16 mouse cellular contexts compared by ENCODE assay signal in the genomic region with DNA sequence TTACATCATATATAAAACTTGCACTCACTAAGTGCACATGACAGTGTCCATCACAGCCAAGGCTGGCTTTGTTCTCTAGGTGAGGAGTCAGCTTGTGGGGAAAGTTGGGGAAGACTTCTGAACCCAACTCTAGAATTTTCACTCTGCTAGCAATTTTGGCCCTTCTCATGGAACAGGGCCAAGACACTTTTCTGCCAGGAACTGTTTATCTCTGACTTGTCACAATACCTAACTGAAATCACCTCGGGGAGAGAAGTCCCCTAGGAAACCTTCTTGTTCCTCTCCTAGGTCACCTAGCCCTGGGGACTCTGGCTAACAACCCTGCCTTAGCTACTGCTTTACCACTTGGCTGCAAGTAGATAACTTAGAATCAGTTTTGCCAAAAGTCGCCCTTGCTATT. TPM values are rescaled to one million over a fixed set of nuclear protein-coding genes. Genes with fewer than 3 reads are reported as not detected.
DNase-seq lines count a peak whose midpoint lies in the region; ATAC-seq lines count a peak whose summit lies in the region.
"Had no signal": no experiment of that assay in that cellular context is flagged by ENCODE, and none has a peak within 500 bp of the region (broad histone marks: within the 10 kb centered on the region; RNA-seq: fewer than 3 reads in every experiment).

No protein-coding gene starts in this region.

- H3K27me3 ChIP-seq in kidney, embryonic 15.5 days = 0 out of 2 replicates have a peak, but pooled peaks cover 5% of the 10 kb centered on the region
- H3K27me3 ChIP-seq in lung, embryonic 16.5 days (ENCODE audit: control insufficient read depth, insufficient read depth, low read depth, low read length) = no peaks in the 10 kb centered on the region
- H3K27me3 ChIP-seq in heart, embryonic 15.5 days = 0 out of 2 replicates have a peak, but pooled peaks cover 6% of the 10 kb centered on the region
- H3K27me3 ChIP-seq: hindbrain, embryonic 13.5 days; neural tube, embryonic 15.5 days had no signal

- no peak for ATAC-seq in kidney, embryonic 15.5 days (replicated peaks; ENCODE audit: low FRiP score)
- no peak for ATAC-seq in lung, embryonic 16.5 days (ENCODE audit: low read depth)
- ATAC-seq in heart, embryonic 15.5 days (replicated peaks; ENCODE audit: insufficient number of reproducible peaks, insufficient read depth, low FRiP score, low read depth) = no peak
- ATAC-seq in megakaryocyte-erythroid progenitor cell, adult 5-6 weeks (replicated peaks; ENCODE audit: low FRiP score, low TSS enrichment, poor library complexity, severe bottlenecking) = peak; percentile 31
- ATAC-seq: CD4-positive, CD25-positive, alpha-beta regulatory T cell, adult 4 months had no signal

- peak overlapping the region; percentile 45 for H3K27ac ChIP-seq in kidney, embryonic 15.5 days
- H3K27ac ChIP-seq in lung, embryonic 16.5 days (ENCODE audit: low read length) = peak overlapping the region; percentile 2; the same call in 1 of the 2 replicates
- peak overlapping the region; percentile 62 for H3K27ac ChIP-seq in heart, embryonic 15.5 days
- H3K27ac ChIP-seq: hindbrain, embryonic 13.5 days; liver, embryonic 13.5 days; neural tube, embryonic 15.5 days had no signal

- no peaks in the 10 kb centered on the region for H3K36me3 ChIP-seq in kidney, embryonic 15.5 days
- no peaks in the 10 kb centered on the region for H3K36me3 ChIP-seq in lung, embryonic 16.5 days (ENCODE audit: control insufficient read depth, insufficient read depth, low read length)
- no peaks in the 10 kb centered on the region for H3K36me3 ChIP-seq in heart, embryonic 15.5 days
- H3K36me3 ChIP-seq: hindbrain, embryonic 13.5 days; liver, embryonic 13.5 days; neural tube, embryonic 15.5 days had no signal

- 43% methylated on average over 2 of the region's 2 CpGs for WGBS in kidney, embryonic 15.5 days
- WGBS in lung, embryonic 16.5 days = 22% methylated on average over 2 of the region's 2 CpGs
- WGBS in heart, embryonic 15.5 days = 23% methylated on average over 2 of the region's 2 CpGs

- no peak overlapping the region for H3K4me3 ChIP-seq in kidney, embryonic 15.5 days (replicated peaks)
- H3K4me3 ChIP-seq in lung, embryonic 16.5 days (ENCODE audit: low read length) = no peak overlapping the region
- no peak overlapping the region for H3K4me3 ChIP-seq in heart, embryonic 15.5 days
- H3K4me3 ChIP-seq: hindbrain, embryonic 13.5 days; liver, embryonic 13.5 days; neural tube, embryonic 15.5 days had no signal

- DNase-seq in kidney, adult 18-20 months = no peak
- DNase-seq in lung, postnatal 25 days (ENCODE audit: low spot score) = no peak
- DNase-seq in urinary bladder, postnatal 10 days (ENCODE audit: low spot score) = no peak
- DNase-seq: adrenal gland, adult 8-10 months; cerebellum, adult 9-10 months; liver, embryonic 13.5 days; thymus, adult 2 months had no signal

- H3K4me2 ChIP-seq in kidney, embryonic 15.5 days = no peak overlapping the region
- H3K4me2 ChIP-seq in lung, embryonic 16.5 days (ENCODE audit: low read depth, low read length) = no peak overlapping the region
- H3K4me2 ChIP-seq in heart, embryonic 15.5 days = no peak overlapping the region
- H3K4me2 ChIP-seq: hindbrain, embryonic 13.5 days; liver, embryonic 13.5 days; neural tube, embryonic 15.5 days had no signal

- H3K4me1 ChIP-seq in kidney, embryonic 15.5 days = 0 out of 2 replicates have a peak, but pooled peaks cover 12% of the 10 kb centered on the region
- no peaks in the 10 kb centered on the region for H3K4me1 ChIP-seq in lung, embryonic 16.5 days (replicated peaks; ENCODE audit: control insufficient read depth, insufficient read depth, low read length)
- H3K4me1 ChIP-seq in heart, embryonic 15.5 days (replicated peaks) = peaks cover 19% of the 10 kb centered on the region
- H3K4me1 ChIP-seq: hindbrain, embryonic 13.5 days; neural tube, embryonic 15.5 days had no signal

- no peaks in the 10 kb centered on the region for H3K9me3 ChIP-seq in kidney, embryonic 15.5 days (replicated peaks)
- no peaks in the 10 kb centered on the region for H3K9me3 ChIP-seq in lung, embryonic 16.5 days (ENCODE audit: control insufficient read depth, low read length)
- no peaks in the 10 kb centered on the region for H3K9me3 ChIP-seq in heart, embryonic 15.5 days (replicated peaks)
- H3K9me3 ChIP-seq: hindbrain, embryonic 13.5 days; liver, embryonic 13.5 days; neural tube, embryonic 15.5 days had no signal

- no peak overlapping the region for H3K9ac ChIP-seq in kidney, embryonic 15.5 days
- no peak overlapping the region for H3K9ac ChIP-seq in lung, embryonic 16.5 days (ENCODE audit: low read length)
- no peak overlapping the region for H3K9ac ChIP-seq in heart, embryonic 15.5 days
- H3K9ac ChIP-seq: hindbrain, embryonic 13.5 days; liver, embryonic 13.5 days; neural tube, embryonic 15.5 days had no signal

RNA-seq across cellular contexts. Expression of gene Aplnr, which starts 3.8 kb away (rescaled TPM):
- 94.6 and 104 TPM in 2 replicates for polyA plus RNA-seq in kidney, embryonic 15.5 days (2015; fragmentation: Nextera tagmentation; extraction: Ambion mirVana)
- 172 and 194 TPM in 2 replicates for polyA plus RNA-seq in lung, embryonic 16.5 days (2015; fragmentation: Nextera tagmentation; extraction: Ambion mirVana)
- 36.0 and 47.7 TPM in 2 replicates for polyA plus RNA-seq in heart, embryonic 15.5 days (2015; fragmentation: Nextera tagmentation; extraction: Ambion mirVana)
- not detected in 2 replicates for total RNA-seq in megakaryocyte-erythroid progenitor cell, adult 5-6 weeks (2014; fragmentation: Nextera tagmentation)
- not detected in 2 replicates for total RNA-seq in megakaryocyte-erythroid progenitor cell, adult 5-6 weeks (2017)
- total RNA-seq: granulocyte monocyte progenitor cell, adult 5-6 weeks; monocyte, adult 5-6 weeks had no signal
- polyA plus RNA-seq: CD4-positive, CD25-positive, alpha-beta regulatory T cell, adult 4 months had no signal

Comparison
In these comparisons a context has a peak if more than half of its experiments do, and no peak if none do; other contexts are left out.
1. H3K27ac ChIP-seq: peak in every context shown above with its lines; median percentile 62 in heart, embryonic 15.5 days; 45 in kidney, embryonic 15.5 days; 2 in lung, embryonic 16.5 days.